Mouse (Mus musculus): ENCODE measurements around the gene Hprt. TPM values are rescaled to one million over a fixed set of nuclear protein-coding genes. Genes with fewer than 3 reads are reported as not detected.
"Not testable (repeated sequence)": the region's sequence is repeated elsewhere in the genome, so short reads cannot be mapped to it uniquely, and the experiment has no call there.

Hprt gene
- 96.5 and 104 TPM in 2 replicates for polyA plus RNA-seq (2016; fragmentation: Nextera tagmentation; extraction: Ambion mirVana)

DNA sequence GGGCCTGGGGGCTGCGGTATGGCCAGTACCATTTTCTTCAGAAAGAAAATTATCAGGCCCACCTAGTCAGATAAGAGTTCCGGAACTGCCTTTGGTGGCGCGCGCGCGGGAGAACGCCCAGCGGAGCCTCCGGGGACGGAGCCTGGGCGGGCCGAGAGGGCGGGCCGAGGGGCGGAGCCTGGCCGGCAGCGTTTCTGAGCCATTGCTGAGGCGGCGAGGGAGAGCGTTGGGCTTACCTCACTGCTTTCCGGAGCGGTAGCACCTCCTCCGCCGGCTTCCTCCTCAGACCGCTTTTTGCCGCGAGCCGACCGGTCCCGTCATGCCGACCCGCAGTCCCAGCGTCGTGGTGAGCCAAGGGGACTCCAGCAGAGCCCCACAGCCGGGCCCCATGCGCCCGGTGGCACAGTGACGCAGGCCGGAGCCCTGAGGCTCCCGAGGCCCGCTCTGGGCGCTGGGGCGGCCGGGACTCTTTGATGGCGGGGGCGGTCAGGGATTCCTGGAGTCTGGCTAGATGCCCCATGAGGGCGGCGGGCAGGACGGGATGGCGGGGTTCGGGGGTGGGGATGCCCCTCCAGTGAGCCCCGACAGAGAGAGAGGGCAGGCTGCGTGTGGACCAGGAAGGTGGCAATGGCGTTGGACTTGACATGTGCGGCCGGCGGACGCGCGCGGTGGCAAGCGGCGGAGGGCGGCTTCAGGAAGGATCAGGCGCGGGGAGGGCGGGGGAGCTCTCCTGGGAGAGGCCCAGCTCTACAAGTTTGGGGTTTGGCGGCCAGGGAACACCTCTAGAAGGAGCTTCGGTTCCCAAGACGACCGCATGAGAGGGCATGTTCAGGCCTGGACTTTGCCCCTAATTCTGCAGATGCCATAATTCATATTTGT lies at the start of gene Hprt:
TSS of gene Hprt (plus strand) at position 233 of the 879 bp plus-strand sequence.
- Histone ChIP-seq H3K9me3 (0 out of 2 replicates have a peak, but pooled peaks cover 2% of the 10 kb centered on the region), H3K36me3 (replicated peaks) (0 out of 2 replicates have a peak, but pooled peaks cover 3% of the 10 kb centered on the region), H3K27me3 (replicated peaks; ENCODE audit: low read depth, poor library complexity, severe bottlenecking) (no peaks in the 10 kb centered on the region), H3K4me3 (peak within 1 kb of the TSS; percentile 73), H3K4me1 (peaks cover 7% of the 10 kb centered on the region; the same call in 1 of the 2 replicates), H3K27ac (replicated peaks) (peak within 1 kb of the TSS; percentile 91)
- peak; percentile 90 for DNase-seq (ENCODE audit: low spot score)
- WGBS, result 17% methylated on average over 72 of the region's 72 CpGs

GRCm38 (mm10) chrX:52945509-52945908 lies 42.4 kb upstream of the Hprt start:
- peaks cover 79% of the 10 kb centered on the region for H3K36me3 ChIP-seq (replicated peaks)
- no peaks in the 10 kb centered on the region for H3K9me3 ChIP-seq
- no peak for DNase-seq (ENCODE audit: low spot score)
- no peaks in the 10 kb centered on the region for H3K27me3 ChIP-seq (replicated peaks; ENCODE audit: low read depth, poor library complexity, severe bottlenecking)
- H3K27ac ChIP-seq (replicated peaks), result no peak overlapping the region
- no peaks in the 10 kb centered on the region for H3K4me1 ChIP-seq
- 93% methylated on average over 5 of the region's 5 CpGs for WGBS
- H3K4me3 ChIP-seq, result no peak overlapping the region

DNA sequence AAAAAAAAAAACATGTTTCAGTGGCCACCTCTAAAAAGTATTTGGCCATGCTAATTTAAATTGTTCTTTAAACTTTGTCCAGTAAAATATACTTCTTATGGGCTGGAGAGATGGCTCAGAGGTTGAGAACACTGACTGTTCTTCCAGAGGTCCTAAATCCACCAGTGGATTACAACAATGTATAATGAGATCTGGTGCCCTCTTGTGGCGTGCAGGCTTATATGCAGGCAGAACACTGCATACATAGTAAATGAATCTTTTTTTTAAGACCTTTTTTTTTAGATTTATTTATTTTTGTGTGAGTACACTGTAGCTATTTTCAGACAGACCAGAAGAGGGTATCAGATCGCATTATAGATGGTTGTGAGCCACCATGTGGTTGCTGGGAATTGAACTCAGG lies 38.2 kb upstream of the Hprt start:
- WGBS, result 64% methylated on average over 2 of the region's 2 CpGs

GRCm38 (mm10) chrX:52956942-52957341 lies 31.0 kb upstream of the Hprt start:
- no peak for DNase-seq (ENCODE audit: low spot score)
- no peak overlapping the region for H3K27ac ChIP-seq (replicated peaks)
- no peaks in the 10 kb centered on the region for H3K9me3 ChIP-seq
- H3K4me1 ChIP-seq, result no peaks in the 10 kb centered on the region
- no peak overlapping the region for H3K4me3 ChIP-seq
- WGBS, result 90% methylated on average over 4 of the region's 4 CpGs
- H3K27me3 ChIP-seq (replicated peaks; ENCODE audit: low read depth, poor library complexity, severe bottlenecking), result no peaks in the 10 kb centered on the region
- peaks cover 37% of the 10 kb centered on the region for H3K36me3 ChIP-seq (replicated peaks)

More for the DNA sequence above, 38.2 kb upstream of the Hprt start:
- Histone ChIP-seq H3K9me3 (no peaks in the 10 kb centered on the region), H3K27me3 (replicated peaks; ENCODE audit: low read depth, poor library complexity, severe bottlenecking) (no peaks in the 10 kb centered on the region), H3K4me1 (no peaks in the 10 kb centered on the region), H3K27ac (replicated peaks) (no peak overlapping the region), H3K36me3 (replicated peaks) (peaks cover 90% of the 10 kb centered on the region), H3K4me3 (no peak overlapping the region)
- no peak for DNase-seq (ENCODE audit: low spot score)

DNA sequence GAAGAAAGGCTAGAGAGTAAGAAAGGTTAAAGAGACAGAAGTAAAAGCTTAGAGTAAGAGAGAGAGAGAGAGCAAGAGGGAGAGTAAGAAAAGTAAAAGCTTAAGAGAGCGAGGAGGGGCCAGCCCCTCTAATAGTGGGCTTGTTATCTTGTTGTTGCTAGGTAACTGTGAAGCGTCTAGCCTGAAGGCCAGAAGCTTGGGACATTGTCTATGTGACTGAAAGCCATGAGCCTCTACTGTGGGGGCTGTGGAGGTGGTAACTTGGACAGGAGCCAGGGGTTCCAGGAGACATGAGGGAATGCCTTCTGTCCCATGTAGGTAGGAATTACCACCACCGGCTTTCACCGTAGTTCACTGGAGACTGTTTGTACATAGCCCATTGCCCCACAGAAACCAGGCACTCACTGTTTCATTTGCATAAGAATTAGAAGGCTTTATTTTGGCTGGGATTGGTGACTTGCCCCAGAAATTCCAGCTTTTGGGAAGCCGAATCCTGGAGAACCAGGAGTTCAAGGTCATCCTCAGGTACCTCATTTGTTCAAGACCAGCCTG lies 26.3 kb upstream of the Hprt start:
- Histone ChIP-seq H3K4me1 (no peaks in the 10 kb centered on the region), H3K9me3 (no peaks in the 10 kb centered on the region), H3K27me3 (replicated peaks; ENCODE audit: low read depth, poor library complexity, severe bottlenecking) (no peaks in the 10 kb centered on the region), H3K36me3 (replicated peaks) (no peaks in the 10 kb centered on the region), H3K27ac (replicated peaks) (no peak overlapping the region), H3K4me3 (no peak overlapping the region)
- peak; percentile 8 for DNase-seq (ENCODE audit: low spot score)
- WGBS, result 76% methylated on average over 5 of the region's 5 CpGs

- Histone ChIP-seq H3K9me3 (no peaks in the 10 kb centered on the region), H3K4me3 (no peak overlapping the region), H3K4me1 (no peaks in the 10 kb centered on the region), H3K27ac (replicated peaks) (no peak overlapping the region), H3K27me3 (replicated peaks; ENCODE audit: low read depth, poor library complexity, severe bottlenecking) (no peaks in the 10 kb centered on the region), H3K36me3 (replicated peaks) (no peaks in the 10 kb centered on the region)
- DNase-seq (ENCODE audit: low spot score), result no peak
- WGBS, result 89% methylated on average over 2 of the region's 2 CpGs
These were observed 22.8 kb upstream of the Hprt start for GRCm38 (mm10) chrX:52965149-52965548.

DNA sequence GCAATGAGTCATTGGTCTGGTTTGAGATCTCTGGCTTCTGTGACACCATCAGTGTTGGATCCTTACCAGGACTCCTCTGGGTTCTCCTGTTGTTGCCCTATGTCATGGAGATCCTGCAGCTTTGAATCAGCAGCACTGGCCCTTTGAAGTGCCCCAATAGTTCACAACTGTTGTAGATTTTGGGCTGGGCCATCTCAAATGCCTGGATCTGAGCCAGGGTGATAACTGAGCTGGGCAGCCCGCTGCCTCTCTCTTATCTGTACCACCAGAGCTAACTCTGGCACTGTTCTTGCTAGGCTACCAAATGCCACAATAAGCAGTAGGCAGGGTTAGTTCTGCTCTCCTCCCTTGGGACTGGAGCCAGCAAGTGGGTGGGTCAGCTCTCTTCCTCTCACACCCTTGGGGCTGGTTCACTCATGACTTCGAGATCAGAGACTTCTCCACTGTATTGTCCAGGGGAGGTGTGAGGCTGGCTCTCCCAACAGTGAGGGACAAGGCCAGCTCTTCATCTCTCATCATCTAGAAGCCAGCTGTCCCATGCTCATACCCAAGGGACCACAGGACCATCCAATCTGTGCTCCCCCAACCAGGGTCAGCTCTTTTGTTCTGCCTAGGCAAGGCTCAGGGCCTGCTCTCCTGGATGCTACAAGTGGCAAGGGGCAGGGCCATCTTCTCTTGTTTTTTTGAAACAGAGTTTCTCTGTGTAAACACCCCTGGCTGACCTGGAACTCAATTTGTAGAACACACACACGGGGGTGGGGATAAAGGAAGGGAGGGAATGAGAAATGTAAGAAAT lies 16.5 kb upstream of the Hprt start:
- DNase-seq (ENCODE audit: low spot score), result no peak
- Histone ChIP-seq H3K36me3 (replicated peaks) (no peaks in the 10 kb centered on the region), H3K4me1 (no peaks in the 10 kb centered on the region), H3K9me3 (no peaks in the 10 kb centered on the region), H3K4me3 (no peak overlapping the region), H3K27ac (replicated peaks) (no peak overlapping the region), H3K27me3 (replicated peaks; ENCODE audit: low read depth, poor library complexity, severe bottlenecking) (no peaks in the 10 kb centered on the region)
- 70% methylated on average over 3 of the region's 3 CpGs for WGBS

- H3K9me3 ChIP-seq, result no peaks in the 10 kb centered on the region
- no peak overlapping the region for H3K4me3 ChIP-seq
- 67% methylated on average over 1 of the region's 1 CpGs for WGBS
- H3K27me3 ChIP-seq (replicated peaks; ENCODE audit: low read depth, poor library complexity, severe bottlenecking), result no peaks in the 10 kb centered on the region
- no peak for DNase-seq (ENCODE audit: low spot score)
- no peaks in the 10 kb centered on the region for H3K36me3 ChIP-seq (replicated peaks)
- H3K4me1 ChIP-seq, result no peaks in the 10 kb centered on the region
- H3K27ac ChIP-seq (replicated peaks), result no peak overlapping the region
These were observed 15.8 kb upstream of the Hprt start for GRCm38 (mm10) chrX:52972129-52972528.

DNA sequence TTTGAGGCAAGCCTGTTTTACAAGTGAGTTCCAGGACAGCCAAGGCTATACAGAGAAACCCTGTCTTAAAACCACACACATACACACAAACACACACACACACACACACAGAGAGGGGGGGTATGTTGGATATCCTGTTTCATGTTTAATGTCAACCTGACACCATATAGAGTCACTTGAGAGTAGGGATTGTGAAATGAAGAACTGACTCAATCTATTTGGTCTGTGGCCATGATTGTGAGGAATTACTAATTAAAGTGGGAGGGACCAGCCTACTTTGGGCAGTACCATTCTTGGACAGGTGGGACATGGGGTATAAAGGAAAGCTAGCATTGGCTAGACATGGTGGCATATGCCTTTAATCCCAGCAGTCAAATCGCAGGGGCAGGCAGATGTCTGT lies 15.3 kb upstream of the Hprt start:
- no peaks in the 10 kb centered on the region for H3K36me3 ChIP-seq (replicated peaks)
- H3K27me3 ChIP-seq (replicated peaks; ENCODE audit: low read depth, poor library complexity, severe bottlenecking), result no peaks in the 10 kb centered on the region
- no peaks in the 10 kb centered on the region for H3K9me3 ChIP-seq
- DNase-seq (ENCODE audit: low spot score), result no peak
- H3K4me3 ChIP-seq, result no peak overlapping the region
- no peaks in the 10 kb centered on the region for H3K4me1 ChIP-seq
- WGBS, result 87% methylated on average over 1 of the region's 1 CpGs
- H3K27ac ChIP-seq (replicated peaks), result no peak overlapping the region

GRCm38 (mm10) chrX:52978576-52978975 lies 9.4 kb upstream of the Hprt start:
- no peaks in the 10 kb centered on the region for H3K27me3 ChIP-seq (replicated peaks; ENCODE audit: low read depth, poor library complexity, severe bottlenecking)
- H3K27ac ChIP-seq (replicated peaks), result no peak overlapping the region
- no peaks in the 10 kb centered on the region for H3K36me3 ChIP-seq (replicated peaks)
- H3K4me1 ChIP-seq, result no peaks in the 10 kb centered on the region
- no peaks in the 10 kb centered on the region for H3K9me3 ChIP-seq
- WGBS, result 57% methylated on average over 1 of the region's 1 CpGs
- DNase-seq (ENCODE audit: low spot score), result no peak
- H3K4me3 ChIP-seq, result no peak overlapping the region

- 78% methylated on average over 3 of the region's 3 CpGs for WGBS
- H3K27ac ChIP-seq (replicated peaks), result no peak overlapping the region
- no peaks in the 10 kb centered on the region for H3K27me3 ChIP-seq (replicated peaks; ENCODE audit: low read depth, poor library complexity, severe bottlenecking)
- no peaks in the 10 kb centered on the region for H3K9me3 ChIP-seq
- H3K4me1 ChIP-seq, result no peaks in the 10 kb centered on the region
- no peak for DNase-seq (ENCODE audit: low spot score)
- H3K36me3 ChIP-seq (replicated peaks), result no peaks in the 10 kb centered on the region
- no peak overlapping the region for H3K4me3 ChIP-seq
These were observed 6.6 kb upstream of the Hprt start for GRCm38 (mm10) chrX:52981378-52981777.

DNA sequence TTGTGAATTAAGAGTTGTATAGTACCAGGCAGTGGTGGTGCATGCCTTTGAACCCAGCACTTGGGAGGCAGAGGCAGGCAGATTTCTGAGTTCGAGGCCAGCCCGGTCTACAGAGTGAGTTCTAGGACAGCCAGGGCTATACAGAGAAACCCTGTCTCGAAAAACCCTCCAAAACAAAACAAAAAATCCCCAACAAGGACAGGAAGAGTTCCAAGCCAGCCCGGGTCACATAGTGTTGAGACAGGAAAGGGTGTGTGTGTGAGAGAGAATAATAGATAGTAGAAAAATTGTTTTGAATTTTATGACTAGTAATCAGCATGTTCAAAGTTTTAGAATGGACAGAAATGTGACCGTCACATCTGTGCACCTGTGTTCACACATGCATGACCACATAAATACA lies 6.8 kb downstream of the Hprt start:
- WGBS, result 89% methylated on average over 5 of the region's 5 CpGs
- peaks cover 10% of the 10 kb centered on the region for H3K36me3 ChIP-seq (replicated peaks)
- H3K27me3 ChIP-seq (replicated peaks; ENCODE audit: low read depth, poor library complexity, severe bottlenecking); H3K4me1 ChIP-seq; H3K4me3 ChIP-seq; H3K27ac ChIP-seq (replicated peaks); DNase-seq (ENCODE audit: low spot score); H3K9me3 ChIP-seq: not testable (repeated sequence)

Measured in embryonic facial prominence, embryonic 10.5 days (tissue).